17 mouse cellular contexts compared by ENCODE assay signal in genomic region chr17:27984421-27984820, GRCm38 (mm10).
DNase-seq lines count a peak whose midpoint lies in the region; ATAC-seq and TF ChIP-seq lines count a peak whose summit lies in the region.
"Had no signal": no experiment of that assay in that cellular context is flagged by ENCODE, and none has a peak within 500 bp of the region (broad histone marks: within the 10 kb centered on the region; RNA-seq: fewer than 3 reads in every experiment).

No protein-coding gene starts in this region.

- H3K36me3 ChIP-seq in intestine, postnatal 0 days (ENCODE audit: control insufficient read depth, insufficient read depth): peaks cover 53% of the 10 kb centered on the region
- peaks cover 19% of the 10 kb centered on the region for H3K36me3 ChIP-seq in intestine, embryonic 16.5 days (ENCODE audit: control insufficient read depth, insufficient read depth, low read length)
- H3K36me3 ChIP-seq in lung, postnatal 0 days (ENCODE audit: insufficient read depth, low read length): peaks cover 24% of the 10 kb centered on the region; the same call in 1 of the 2 replicates
- peaks cover 6% of the 10 kb centered on the region; the same call in 1 of the 2 replicates for H3K36me3 ChIP-seq in stomach, postnatal 0 days (ENCODE audit: control insufficient read depth, insufficient read depth, low read length)

- no peak for ATAC-seq in intestine, postnatal 0 days
- ATAC-seq in intestine, embryonic 16.5 days: no peak
- no peak for ATAC-seq in lung, postnatal 0 days
- no peak for ATAC-seq in stomach, postnatal 0 days (ENCODE audit: low FRiP score, low TSS enrichment)
- ATAC-seq: intestine, embryonic 15.5 days had no signal

- WGBS in intestine, postnatal 0 days: 91% methylated on average over 12 of the region's 12 CpGs
- WGBS in intestine, embryonic 16.5 days: 90% methylated on average over 12 of the region's 12 CpGs
- WGBS in lung, postnatal 0 days: 91% methylated on average over 12 of the region's 12 CpGs
- WGBS in stomach, postnatal 0 days: 86% methylated on average over 12 of the region's 12 CpGs

- no peaks in the 10 kb centered on the region for H3K9me3 ChIP-seq in intestine, postnatal 0 days (ENCODE audit: control insufficient read depth)
- H3K9me3 ChIP-seq in intestine, embryonic 16.5 days (ENCODE audit: control insufficient read depth, low read length): no peaks in the 10 kb centered on the region
- H3K9me3 ChIP-seq in lung, postnatal 0 days (ENCODE audit: low read length): no peaks in the 10 kb centered on the region
- H3K9me3 ChIP-seq in stomach, postnatal 0 days (ENCODE audit: control insufficient read depth, low read length): no peaks in the 10 kb centered on the region
- H3K9me3 ChIP-seq: embryonic facial prominence, embryonic 13.5 days; forebrain, embryonic 10.5 days; intestine, embryonic 15.5 days; megakaryocyte, embryonic 14.5 days; neural tube, embryonic 13.5 days had no signal

- no peaks in the 10 kb centered on the region for H3K4me1 ChIP-seq in intestine, postnatal 0 days (replicated peaks; ENCODE audit: control insufficient read depth, insufficient read depth, low read length)
- no peaks in the 10 kb centered on the region for H3K4me1 ChIP-seq in intestine, embryonic 16.5 days (ENCODE audit: control insufficient read depth, insufficient read depth, low read length)
- H3K4me1 ChIP-seq in lung, postnatal 0 days (ENCODE audit: insufficient read depth, low read depth, low read length): no peaks in the 10 kb centered on the region
- H3K4me1 ChIP-seq in stomach, postnatal 0 days (replicated peaks; ENCODE audit: control insufficient read depth, insufficient read depth): no peaks in the 10 kb centered on the region
- H3K4me1 ChIP-seq: embryonic facial prominence, embryonic 13.5 days; forebrain, embryonic 10.5 days; intestine, embryonic 15.5 days; neural tube, embryonic 13.5 days had no signal

- H3K4me3 ChIP-seq in intestine, postnatal 0 days (ENCODE audit: low read depth, low read length): no peak overlapping the region
- H3K4me3 ChIP-seq in intestine, embryonic 16.5 days (ENCODE audit: low read length): no peak overlapping the region
- H3K4me3 ChIP-seq in lung, postnatal 0 days (ENCODE audit: low read depth, low read length): no peak overlapping the region
- H3K4me3 ChIP-seq in stomach, postnatal 0 days (ENCODE audit: low read depth, low read length): no peak overlapping the region
- H3K4me3 ChIP-seq: embryonic facial prominence, embryonic 13.5 days; forebrain, embryonic 10.5 days; intestine, embryonic 15.5 days; megakaryocyte, embryonic 14.5 days; neural tube, embryonic 13.5 days had no signal

- no peak for TF ChIP-seq EP300 in lung, postnatal 0 days (IDR thresholded peaks at IDR 0.05)
- TF ChIP-seq EP300 in stomach, postnatal 0 days (optimal IDR thresholded peaks at IDR 0.05): no peak

- peak; percentile 65 for TF ChIP-seq CTCF in intestine, postnatal 0 days (IDR thresholded peaks at IDR 0.05; ENCODE audit: low read depth)
- TF ChIP-seq CTCF in lung, postnatal 0 days (IDR thresholded peaks at IDR 0.05): peak; percentile 72
- peak; percentile 71 for TF ChIP-seq CTCF in stomach, postnatal 0 days (IDR thresholded peaks at IDR 0.05; ENCODE audit: low read depth)

- no peak overlapping the region for H3K4me2 ChIP-seq in intestine, postnatal 0 days (replicated peaks; ENCODE audit: low read depth)
- no peak overlapping the region for H3K4me2 ChIP-seq in intestine, embryonic 16.5 days (ENCODE audit: low read depth, low read length)
- no peak overlapping the region for H3K4me2 ChIP-seq in lung, postnatal 0 days (replicated peaks; ENCODE audit: low read depth, low read length)
- H3K4me2 ChIP-seq in stomach, postnatal 0 days (replicated peaks; ENCODE audit: low read depth): no peak overlapping the region
- H3K4me2 ChIP-seq: embryonic facial prominence, embryonic 13.5 days; intestine, embryonic 15.5 days; neural tube, embryonic 13.5 days had no signal

- no peak overlapping the region for H3K27ac ChIP-seq in intestine, postnatal 0 days (ENCODE audit: low read depth, low read length)
- no peak overlapping the region for H3K27ac ChIP-seq in intestine, embryonic 16.5 days (ENCODE audit: low read length)
- no peak overlapping the region for H3K27ac ChIP-seq in lung, postnatal 0 days (ENCODE audit: low read length)
- no peak overlapping the region for H3K27ac ChIP-seq in stomach, postnatal 0 days (replicated peaks)
- H3K27ac ChIP-seq: embryonic facial prominence, embryonic 13.5 days; forebrain, embryonic 10.5 days; intestine, embryonic 15.5 days; liver, embryonic 14.5 days; neural tube, embryonic 13.5 days had no signal

- DNase-seq in cerebellum, adult 11-12 months: peak; percentile 23
- no peak for DNase-seq in cerebellum, postnatal 36 days
- no peak for DNase-seq in lung, postnatal 0 days (ENCODE audit: low spot score)
- no peak for DNase-seq in lung, postnatal 14 days
- DNase-seq in stomach, postnatal 0 days (ENCODE audit: low spot score): no peak
- DNase-seq in urinary bladder, adult 2 months (ENCODE audit: low spot score): no peak
- DNase-seq: left cerebral cortex, postnatal 4 days; thymus, adult 18-20 months had no signal

- H3K27me3 ChIP-seq in intestine, postnatal 0 days (replicated peaks; ENCODE audit: control insufficient read depth, insufficient read depth, low read length): no peaks in the 10 kb centered on the region
- H3K27me3 ChIP-seq in intestine, embryonic 16.5 days (replicated peaks; ENCODE audit: control insufficient read depth, insufficient read depth, low read length): no peaks in the 10 kb centered on the region
- no peaks in the 10 kb centered on the region for H3K27me3 ChIP-seq in lung, postnatal 0 days (replicated peaks; ENCODE audit: insufficient read depth, low read length)
- no peaks in the 10 kb centered on the region for H3K27me3 ChIP-seq in stomach, postnatal 0 days (ENCODE audit: control insufficient read depth, insufficient read depth, low read length)
- H3K27me3 ChIP-seq: CH12.LX; embryonic facial prominence, embryonic 13.5 days; intestine, embryonic 15.5 days; megakaryocyte, embryonic 14.5 days; neural tube, embryonic 13.5 days had no signal

- H3K9ac ChIP-seq in intestine, postnatal 0 days (ENCODE audit: low read depth, low read length): no peak overlapping the region
- H3K9ac ChIP-seq in intestine, embryonic 16.5 days (ENCODE audit: low read depth, low read length): no peak overlapping the region
- no peak overlapping the region for H3K9ac ChIP-seq in lung, postnatal 0 days (replicated peaks; ENCODE audit: low read depth)
- H3K9ac ChIP-seq in stomach, postnatal 0 days (ENCODE audit: low read length): no peak overlapping the region
- H3K9ac ChIP-seq: embryonic facial prominence, embryonic 13.5 days; intestine, embryonic 15.5 days; liver, embryonic 14.5 days; neural tube, embryonic 13.5 days had no signal
